Mouse (Mus musculus) lung, postnatal 0 days (tissue): ENCODE measurements around the gene Ccl25. TPM values are rescaled to one million over a fixed set of nuclear protein-coding genes. Genes with fewer than 3 reads are reported as not detected.

ENCODE experiments used
- ATAC-seq: fragments of 200-750 bp; cut with Nextera tagmentation; 2 replicates; pipeline ENCODE4 v1.8.0; 2017; ENCODE audit warnings: moderate library complexity
- DNase-seq: peaks from one replicate; pipeline ENCODE4 v3.0.0-alpha.2; 2016; ENCODE audit warnings: low spot score
- H3K27ac ChIP-seq: fragments of 300-500 bp; sonication (generic); 2 replicates; pipeline ENCODE4 v1.5.1; 2014; ENCODE audit warnings: antibody characterized with exemption, mild to moderate bottlenecking, low read length, mixed read lengths
- H3K27me3 ChIP-seq: fragments of 300-500 bp; sonication (generic); replicated peaks from 2 replicates; pipeline ENCODE4 v1.6.1; 2014; ENCODE audit warnings: low read length, mixed read lengths; ENCODE audit not compliant: insufficient read depth
- H3K36me3 ChIP-seq: fragments of 300-500 bp; sonication (generic); 2 replicates; pipeline ENCODE4 v1.6.1; 2014; ENCODE audit warnings: low read length, mixed read lengths; ENCODE audit not compliant: insufficient read depth
- H3K4me1 ChIP-seq: fragments of 300-500 bp; sonication (generic); 2 replicates; pipeline ENCODE4 v1.6.1; 2014; ENCODE audit warnings: antibody characterized with exemption, low read depth, low read length, mixed read lengths; ENCODE audit not compliant: insufficient read depth
- H3K4me2 ChIP-seq: fragments of 300-500 bp; sonication (generic); replicated peaks from 2 replicates; pipeline ENCODE4 v1.6.1; 2014; ENCODE audit warnings: low read depth, mild to moderate bottlenecking, low read length, moderate library complexity, mixed read lengths
- H3K4me3 ChIP-seq: fragments of 300-500 bp; sonication (generic); 2 replicates; pipeline ENCODE4 v1.5.1; 2014; ENCODE audit warnings: low read depth, low read length
- H3K9ac ChIP-seq: fragments of 300-500 bp; sonication (generic); replicated peaks from 2 replicates; pipeline ENCODE4 v1.6.1; 2014; ENCODE audit warnings: low read depth, mild to moderate bottlenecking
- H3K9me3 ChIP-seq: fragments of 300-500 bp; sonication (generic); 2 replicates; pipeline ENCODE4 v1.6.1; 2016; ENCODE audit warnings: low read length, mixed read lengths
- CTCF ChIP-seq: IDR thresholded peaks from 2 replicates; pipeline ENCODE4 v1.5.1; 2016; ENCODE audit warnings: antibody characterized with exemption, mild to moderate bottlenecking
- EP300 ChIP-seq: IDR thresholded peaks from 2 replicates; pipeline ENCODE4 v1.6.1; 2016; ENCODE audit warnings: antibody characterized with exemption, mild to moderate bottlenecking, control low read depth
- WGBS: fragments of 180-500 bp; shearing (Covaris S2); extraction: QIAGEN DNeasy Blood & Tissue Kit; methylation state at CpG from one replicate; pipeline ENCODE4 v1.1.7; 2014; 5-methylcytosine and 5-hydroxymethylcytosine counted together
- polyA plus RNA-seq: library from polyadenylated mRNA; unstranded; fragments of >200 nt; fragmentation: Nextera tagmentation; extraction: Ambion mirVana; gene quantifications from 2 replicates; pipeline ENCODE4 v1.2.1, GENCODE M21; 2015

Ccl25 gene
- polyA plus RNA-seq, 1 experiment from 2014 or later: 4.3 TPM

- TF ChIP-seq CTCF (no peak), EP300 (no peak)
- H3K9me3 ChIP-seq: no peaks in the 10 kb centered on the region
- H3K36me3 ChIP-seq: peaks cover 5% of the 10 kb centered on the region; the same call in 1 of the 2 replicates
- no peaks in the 10 kb centered on the region for H3K27me3 ChIP-seq
- ATAC-seq (no peak), DNase-seq (peak; percentile 32)
- peaks cover 7% of the 10 kb centered on the region; the same call in 1 of the 2 replicates for H3K4me1 ChIP-seq
- H3K27ac ChIP-seq: no peak overlapping the region
- no peak overlapping the region for H3K4me3 ChIP-seq
- no peak overlapping the region for H3K4me2 ChIP-seq
- 74% methylated on average over 5 of the region's 5 CpGs for WGBS
- no peak overlapping the region for H3K9ac ChIP-seq
Measured at GRCm38 (mm10) chr8:4329000-4329399, 4.0 kb downstream of the Ccl25 start.

DNA sequence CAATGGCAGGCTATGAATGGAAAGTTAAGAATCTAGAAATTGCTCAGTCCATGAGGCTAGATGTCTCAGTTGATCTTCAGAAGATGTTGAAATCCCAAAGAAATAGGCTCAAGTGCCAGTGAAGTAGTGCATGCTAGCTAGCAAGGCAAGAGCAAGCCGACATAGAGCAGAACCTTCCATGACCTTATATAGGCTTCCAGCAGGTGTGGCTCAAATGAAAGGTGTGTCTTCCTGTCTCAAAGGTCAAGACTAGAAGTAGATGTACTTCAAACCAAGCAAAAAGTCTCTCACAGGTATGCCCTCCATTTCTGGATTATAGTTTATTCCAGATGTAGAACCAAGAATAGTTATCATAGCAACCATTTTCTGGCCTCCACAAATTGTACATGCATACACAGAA, 9.0 kb downstream of the Ccl25 start:
- H3K27ac ChIP-seq: no peak overlapping the region
- no peak overlapping the region for H3K4me2 ChIP-seq
- no peak for TF ChIP-seq EP300
- no peak for TF ChIP-seq CTCF
- no peaks in the 10 kb centered on the region for H3K9me3 ChIP-seq
- H3K4me1 ChIP-seq: no peaks in the 10 kb centered on the region
- DNase-seq (no peak), ATAC-seq (no peak)
- no peaks in the 10 kb centered on the region for H3K27me3 ChIP-seq
- no peak overlapping the region for H3K4me3 ChIP-seq
- H3K9ac ChIP-seq: no peak overlapping the region
- peaks cover 14% of the 10 kb centered on the region; the same call in 1 of the 2 replicates for H3K36me3 ChIP-seq
- 94% methylated on average over 1 of the region's 1 CpGs for WGBS

DNA sequence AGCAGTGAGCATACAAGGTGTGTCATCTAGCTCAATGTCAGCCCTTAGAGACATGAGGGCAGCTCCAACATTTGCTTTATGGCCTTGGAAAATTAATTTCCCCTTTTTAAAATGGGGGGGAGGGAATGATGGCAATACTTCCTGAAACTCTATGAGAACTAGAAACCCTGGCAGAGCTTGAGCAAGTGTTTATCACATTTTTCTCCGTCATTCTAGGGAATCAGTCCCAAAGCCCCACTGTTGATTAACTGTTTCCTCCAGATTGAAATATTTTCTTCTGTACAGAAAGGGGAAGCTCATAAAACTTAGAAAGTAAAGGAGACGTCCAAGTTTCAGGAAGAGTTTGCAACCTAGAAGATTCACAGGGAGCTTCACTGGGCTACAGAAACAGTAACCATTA, 10.7 kb downstream of the Ccl25 start:
- 82% methylated on average over 2 of the region's 2 CpGs for WGBS
- peaks cover 18% of the 10 kb centered on the region; the same call in 1 of the 2 replicates for H3K36me3 ChIP-seq
- DNase-seq (no peak), ATAC-seq (no peak)
- H3K4me2 ChIP-seq: no peak overlapping the region
- no peaks in the 10 kb centered on the region for H3K4me1 ChIP-seq
- no peak overlapping the region for H3K27ac ChIP-seq
- H3K4me3 ChIP-seq: no peak overlapping the region
- no peaks in the 10 kb centered on the region for H3K27me3 ChIP-seq
- TF ChIP-seq CTCF (no peak), EP300 (no peak)
- H3K9ac ChIP-seq: no peak overlapping the region
- no peaks in the 10 kb centered on the region for H3K9me3 ChIP-seq

- TF ChIP-seq EP300 (no peak), CTCF (no peak)
- 90% methylated on average over 3 of the region's 3 CpGs for WGBS
- no peaks in the 10 kb centered on the region for H3K27me3 ChIP-seq
- no peaks in the 10 kb centered on the region for H3K4me1 ChIP-seq
- H3K36me3 ChIP-seq: peaks cover 9% of the 10 kb centered on the region; the same call in 1 of the 2 replicates
- no peak overlapping the region for H3K4me2 ChIP-seq
- H3K9ac ChIP-seq: no peak overlapping the region
- no peak overlapping the region for H3K27ac ChIP-seq
- ATAC-seq: no peak
- no peak for DNase-seq
- no peak overlapping the region for H3K4me3 ChIP-seq
- H3K9me3 ChIP-seq: no peaks in the 10 kb centered on the region
Measured at GRCm38 (mm10) chr8:4340207-4340606, 15.2 kb downstream of the Ccl25 start.

DNA sequence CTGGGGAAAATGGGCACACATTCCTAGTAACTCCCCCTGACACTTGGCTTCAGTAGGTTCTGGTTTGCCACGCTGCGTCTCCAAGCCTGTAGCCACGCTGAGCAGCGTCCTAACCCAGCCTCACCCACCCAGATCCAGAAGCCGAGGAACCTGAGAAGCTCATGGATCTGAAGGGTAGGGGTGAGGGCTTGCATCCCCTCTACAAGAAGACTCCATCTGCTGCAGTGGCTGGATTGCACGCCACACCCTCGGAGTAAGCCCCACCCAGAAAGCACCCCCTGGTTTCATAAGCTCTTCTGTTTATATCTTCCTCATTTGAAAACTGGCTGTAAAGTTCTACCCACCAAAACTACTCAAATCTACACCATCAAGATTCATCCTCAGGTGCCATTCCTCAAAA, 22.7 kb downstream of the Ccl25 start:
- H3K4me2 ChIP-seq: 0 out of 2 replicates have a peak overlapping the region, but pooled peaks have one; percentile 27
- no peaks in the 10 kb centered on the region for H3K36me3 ChIP-seq
- no peak for TF ChIP-seq CTCF
- TF ChIP-seq EP300: no peak
- no peak overlapping the region for H3K4me3 ChIP-seq
- no peaks in the 10 kb centered on the region for H3K4me1 ChIP-seq
- H3K27me3 ChIP-seq: no peaks in the 10 kb centered on the region
- no peak overlapping the region for H3K27ac ChIP-seq
- WGBS: 36% methylated on average over 7 of the region's 7 CpGs
- no peaks in the 10 kb centered on the region for H3K9me3 ChIP-seq
- ATAC-seq (no peak), DNase-seq (no peak)
- no peak overlapping the region for H3K9ac ChIP-seq

DNA sequence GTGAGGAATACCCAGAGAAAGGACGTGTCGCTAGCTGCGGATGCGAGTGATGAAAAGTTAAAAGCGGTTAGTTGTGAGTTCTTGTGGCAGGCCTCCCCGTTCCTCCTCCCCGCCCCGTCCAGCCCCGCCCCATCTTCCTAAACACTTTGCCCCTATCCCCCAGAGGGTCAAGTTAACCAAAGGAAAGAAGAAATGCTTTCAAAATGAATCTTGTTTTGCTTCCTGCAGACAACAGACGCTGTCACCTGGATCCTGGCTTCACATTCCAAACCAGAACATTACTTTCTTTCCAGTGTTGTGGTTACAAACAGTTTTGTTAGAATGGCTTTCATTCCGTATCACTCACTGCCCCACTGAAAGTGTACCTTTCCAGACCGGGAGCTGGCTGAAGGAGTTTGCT, 23.3 kb downstream of the Ccl25 start:
- 0 out of 2 replicates have a peak overlapping the region, but pooled peaks have one; percentile 27 for H3K4me2 ChIP-seq
- no peaks in the 10 kb centered on the region for H3K36me3 ChIP-seq
- H3K9ac ChIP-seq: no peak overlapping the region
- no peak overlapping the region for H3K27ac ChIP-seq
- H3K4me3 ChIP-seq: no peak overlapping the region
- no peaks in the 10 kb centered on the region for H3K27me3 ChIP-seq
- no peak for TF ChIP-seq EP300
- WGBS: 28% methylated on average over 12 of the region's 12 CpGs
- no peak for ATAC-seq
- no peaks in the 10 kb centered on the region for H3K4me1 ChIP-seq
- no peaks in the 10 kb centered on the region for H3K9me3 ChIP-seq
- no peak for DNase-seq

- no peaks in the 10 kb centered on the region for H3K36me3 ChIP-seq
- H3K27ac ChIP-seq: no peak overlapping the region
- no peak overlapping the region for H3K4me3 ChIP-seq
- no peaks in the 10 kb centered on the region for H3K27me3 ChIP-seq
- H3K9ac ChIP-seq: no peak overlapping the region
- no peaks in the 10 kb centered on the region for H3K4me1 ChIP-seq
- ATAC-seq: no peak
- 47% methylated on average over 1 of the region's 1 CpGs for WGBS
- TF ChIP-seq EP300 (no peak), CTCF (no peak)
- no peak overlapping the region for H3K4me2 ChIP-seq
- DNase-seq: no peak
- no peaks in the 10 kb centered on the region for H3K9me3 ChIP-seq
Measured at GRCm38 (mm10) chr8:4349335-4349734, 24.3 kb downstream of the Ccl25 start.
